27 mouse cellular contexts compared by ENCODE assay signal in the genomic region with DNA sequence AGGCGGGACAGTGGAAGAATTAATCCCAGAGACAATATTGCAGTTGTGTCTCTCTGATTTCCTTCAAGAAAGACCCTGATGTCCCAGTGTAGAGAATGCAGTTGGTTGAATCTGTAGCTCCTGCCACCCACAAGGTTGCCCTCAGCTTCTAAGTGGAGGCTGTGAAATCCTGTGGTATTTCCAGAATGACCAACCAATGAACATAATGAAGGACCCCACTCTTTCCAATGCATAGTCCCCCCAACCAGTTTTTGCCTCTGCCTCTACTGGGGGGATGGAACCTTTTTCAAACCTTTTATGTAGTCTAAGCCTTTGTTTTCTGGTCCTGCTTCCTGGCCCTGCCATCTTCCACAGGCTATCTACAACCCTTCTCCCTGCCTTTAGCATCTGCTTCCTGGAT. TPM values are rescaled to one million over a fixed set of nuclear protein-coding genes. Genes with fewer than 3 reads are reported as not detected.
"Had no signal": no experiment of that assay in that cellular context is flagged by ENCODE, and none has a peak within 500 bp of the region (broad histone marks: within the 10 kb centered on the region; RNA-seq: fewer than 3 reads in every experiment).

No protein-coding gene starts in this region.

- H3K9ac ChIP-seq: embryonic facial prominence, embryonic 12.5 days; embryonic facial prominence, embryonic 13.5 days; embryonic facial prominence, embryonic 15.5 days; forebrain, embryonic 12.5 days; forebrain, embryonic 13.5 days; forebrain, embryonic 15.5 days; forebrain, postnatal 0 days had no signal

- H3K36me3 ChIP-seq: embryonic facial prominence, embryonic 10.5 days; embryonic facial prominence, embryonic 12.5 days; embryonic facial prominence, embryonic 13.5 days; embryonic facial prominence, embryonic 15.5 days; forebrain, embryonic 10.5 days; forebrain, embryonic 12.5 days; forebrain, embryonic 15.5 days had no signal

- H3K27ac ChIP-seq: embryonic facial prominence, embryonic 10.5 days; embryonic facial prominence, embryonic 12.5 days; embryonic facial prominence, embryonic 13.5 days; embryonic facial prominence, embryonic 15.5 days; forebrain, embryonic 10.5 days; forebrain, embryonic 12.5 days; forebrain, embryonic 13.5 days; forebrain, embryonic 15.5 days; heart, adult 2 months had no signal

- H3K27me3 ChIP-seq: embryonic facial prominence, embryonic 12.5 days; embryonic facial prominence, embryonic 13.5 days; embryonic facial prominence, embryonic 15.5 days; forebrain, embryonic 12.5 days; forebrain, embryonic 13.5 days; forebrain, embryonic 15.5 days had no signal

- H3K9me3 ChIP-seq: embryonic facial prominence, embryonic 10.5 days; embryonic facial prominence, embryonic 12.5 days; embryonic facial prominence, embryonic 13.5 days; embryonic facial prominence, embryonic 15.5 days; forebrain, embryonic 10.5 days; forebrain, embryonic 12.5 days; forebrain, embryonic 13.5 days; forebrain, embryonic 15.5 days had no signal

- ATAC-seq: forebrain, embryonic 13.5 days; forebrain, embryonic 14.5 days; forebrain, embryonic 15.5 days; forebrain, embryonic 16.5 days; forebrain, postnatal 0 days had no signal

- H3K4me1 ChIP-seq: embryonic facial prominence, embryonic 13.5 days; embryonic facial prominence, embryonic 15.5 days had no signal

- DNase-seq: cerebellum, adult 18-20 months; cerebellum, adult 2 months; cerebellum, adult 8-10 months; cerebellum, adult 9-10 months; cerebellum, adult 9-11 months; cerebellum, postnatal 10 days; cerebellum, postnatal 14 days; cerebellum, postnatal 25 days; cerebellum, postnatal 36 days; embryo, embryonic 11 days; forebrain, postnatal 0 days; gastrocnemius, postnatal 10 days; gastrocnemius, postnatal 14 days; gastrocnemius, postnatal 36 days; heart, adult 18-20 months; heart, adult 2 months had no signal

- H3K4me3 ChIP-seq: embryonic facial prominence, embryonic 10.5 days; embryonic facial prominence, embryonic 12.5 days; embryonic facial prominence, embryonic 13.5 days; embryonic facial prominence, embryonic 15.5 days; erythroblast, embryonic 14.5 days; forebrain, embryonic 10.5 days; forebrain, embryonic 12.5 days; forebrain, embryonic 13.5 days; forebrain, embryonic 15.5 days; heart, adult 2 months had no signal

- H3K4me2 ChIP-seq: embryonic facial prominence, embryonic 12.5 days; embryonic facial prominence, embryonic 13.5 days; embryonic facial prominence, embryonic 15.5 days; forebrain, embryonic 12.5 days; forebrain, embryonic 13.5 days; forebrain, embryonic 15.5 days had no signal

RNA-seq across cellular contexts. Expression of a gene that starts 47.4 kb away (rescaled TPM):
- polyA plus RNA-seq: erythroblast, embryonic 14.5 days had no signal
